Mouse (Mus musculus): Measurements from ENCODE around the gene Smcp. TPM values are rescaled to one million over a fixed set of nuclear protein-coding genes. Genes with fewer than 3 reads are reported as not detected.

Smcp gene
- total RNA-seq (2015; ENCODE audit: low replicate concordance), result not detected in 2 replicates
- not detected in 2 replicates for total RNA-seq (2017; ENCODE audit: low replicate concordance)

- ATAC-seq (replicated peaks; ENCODE audit: low FRiP score, poor library complexity, severe bottlenecking), result no peak
Observed at GRCm38 (mm10) chr3:92588858-92589257, at the start of gene Smcp. TSS of gene Smcp (minus strand) at chr3:92588997.

GRCm38 (mm10) chr3:92638653-92638991, 49.8 kb upstream of the Smcp start:
- ATAC-seq (replicated peaks; ENCODE audit: low FRiP score, poor library complexity, severe bottlenecking), result no peak

GRCm38 (mm10) chr3:92637745-92638652, 49.2 kb upstream of the Smcp start:
- no peak for ATAC-seq (replicated peaks; ENCODE audit: low FRiP score, poor library complexity, severe bottlenecking)

GRCm38 (mm10) chr3:92621560-92621959, 32.8 kb upstream of the Smcp start, which contains the start of gene Lce6a:
TSS of gene Lce6a (minus strand) at chr3:92621660.
- no peak for ATAC-seq (replicated peaks; ENCODE audit: low FRiP score, poor library complexity, severe bottlenecking)

GRCm38 (mm10) chr3:92609804-92610203, 21.0 kb upstream of the Smcp start:
- ATAC-seq (replicated peaks; ENCODE audit: low FRiP score, poor library complexity, severe bottlenecking), result no peak

GRCm38 (mm10) chr3:92607392-92607791, 18.6 kb upstream of the Smcp start, which contains the start of gene 2210017I01Rik:
TSS of gene 2210017I01Rik (minus strand) at chr3:92607492.
- no peak for ATAC-seq (replicated peaks; ENCODE audit: low FRiP score, poor library complexity, severe bottlenecking)

GRCm38 (mm10) chr3:92602169-92602568, 13.4 kb upstream of the Smcp start:
- no peak for ATAC-seq (replicated peaks; ENCODE audit: low FRiP score, poor library complexity, severe bottlenecking)

GRCm38 (mm10) chr3:92600456-92600855, 11.7 kb upstream of the Smcp start:
- no peak for ATAC-seq (replicated peaks; ENCODE audit: low FRiP score, poor library complexity, severe bottlenecking)

GRCm38 (mm10) chr3:92599973-92600372, 11.2 kb upstream of the Smcp start:
- no peak for ATAC-seq (replicated peaks; ENCODE audit: low FRiP score, poor library complexity, severe bottlenecking)

- no peak for ATAC-seq (replicated peaks; ENCODE audit: low FRiP score, poor library complexity, severe bottlenecking)
Observed at GRCm38 (mm10) chr3:92598429-92598828, 9.6 kb upstream of the Smcp start.

- no peak for ATAC-seq (replicated peaks; ENCODE audit: low FRiP score, poor library complexity, severe bottlenecking)
Observed at GRCm38 (mm10) chr3:92587190-92587589, 1.6 kb downstream of the Smcp start.

- ATAC-seq (replicated peaks; ENCODE audit: low FRiP score, poor library complexity, severe bottlenecking), result no peak
Observed at GRCm38 (mm10) chr3:92585055-92585454, 3.7 kb downstream of the Smcp start.

GRCm38 (mm10) chr3:92583164-92583826, 5.5 kb downstream of the Smcp start:
- no peak for ATAC-seq (replicated peaks; ENCODE audit: low FRiP score, poor library complexity, severe bottlenecking)

- ATAC-seq (replicated peaks; ENCODE audit: low FRiP score, poor library complexity, severe bottlenecking), result no peak
Observed at GRCm38 (mm10) chr3:92579508-92579907, 9.3 kb downstream of the Smcp start.

- no peak for ATAC-seq (replicated peaks; ENCODE audit: low FRiP score, poor library complexity, severe bottlenecking)
Observed at GRCm38 (mm10) chr3:92578652-92579413, 10.0 kb downstream of the Smcp start.

- ATAC-seq (replicated peaks; ENCODE audit: low FRiP score, poor library complexity, severe bottlenecking), result no peak
Observed at GRCm38 (mm10) chr3:92573449-92574041, 15.3 kb downstream of the Smcp start, which contains the start of gene Ivl. TSS of gene Ivl (minus strand) at chr3:92573735.

GRCm38 (mm10) chr3:92572514-92573155, 16.2 kb downstream of the Smcp start:
- ATAC-seq (replicated peaks; ENCODE audit: low FRiP score, poor library complexity, severe bottlenecking), result no peak

- no peak for ATAC-seq (replicated peaks; ENCODE audit: low FRiP score, poor library complexity, severe bottlenecking)
Observed at GRCm38 (mm10) chr3:92568752-92569151, 20.0 kb downstream of the Smcp start.

- ATAC-seq (replicated peaks; ENCODE audit: low FRiP score, poor library complexity, severe bottlenecking), result no peak
Observed at GRCm38 (mm10) chr3:92565418-92565817, 23.4 kb downstream of the Smcp start.

Data from erythroblast, adult 5-6 weeks (primary cell).